Mouse (Mus musculus) heart, postnatal 0 days (tissue): ENCODE measurements around the gene B3gnt2. TPM values are rescaled to one million over a fixed set of nuclear protein-coding genes. Genes with fewer than 3 reads are reported as not detected.
A peak's percentile ranks its signal among the peaks of the same experiment; 100 is the strongest.

Experiments used
- ATAC-seq: fragments of 200-750 bp; cut with Nextera tagmentation; 2 replicates; pipeline ENCODE4 v1.8.0; 2017; ENCODE audit warnings: low read depth, moderate number of reproducible peaks, moderate library complexity; ENCODE audit not compliant: insufficient read depth
- DNase-seq: peaks from one replicate; pipeline ENCODE4 v3.0.0-alpha.2; 2016; ENCODE audit warnings: low spot score
- H3K27ac ChIP-seq: fragments of 300-500 bp; sonication (generic); 2 replicates; pipeline ENCODE4 v1.5.1; 2014; ENCODE audit warnings: low read depth, mild to moderate bottlenecking
- H3K27me3 ChIP-seq: fragments of 300-500 bp; sonication (generic); 2 replicates; pipeline ENCODE4 v1.6.1; 2014; ENCODE audit warnings: low read length, mixed read lengths; ENCODE audit not compliant: control insufficient read depth, insufficient read depth
- H3K36me3 ChIP-seq: fragments of 300-500 bp; sonication (generic); replicated peaks from 2 replicates; pipeline ENCODE4 v1.6.1; 2014; ENCODE audit warnings: low read length, mixed read lengths; ENCODE audit not compliant: control insufficient read depth, insufficient read depth
- H3K4me1 ChIP-seq: fragments of 300-500 bp; sonication (generic); 2 replicates; pipeline ENCODE4 v1.6.1; 2014; ENCODE audit warnings: antibody characterized with exemption; ENCODE audit not compliant: control insufficient read depth, insufficient read depth
- H3K4me2 ChIP-seq: fragments of 300-500 bp; sonication (generic); 2 replicates; pipeline ENCODE4 v1.6.1; 2014; ENCODE audit warnings: low read depth, mild to moderate bottlenecking, low read length, moderate library complexity
- H3K4me3 ChIP-seq: fragments of 300-500 bp; sonication (generic); 2 replicates; pipeline ENCODE4 v1.5.1; 2014; ENCODE audit warnings: low read depth, low read length
- H3K9ac ChIP-seq: fragments of 300-500 bp; sonication (generic); replicated peaks from 2 replicates; pipeline ENCODE4 v1.6.1; 2014; ENCODE audit warnings: low read depth, low read length, mixed read lengths
- H3K9me3 ChIP-seq: fragments of 300-500 bp; sonication (generic); replicated peaks from 2 replicates; pipeline ENCODE4 v1.6.1; 2016; ENCODE audit warnings: low read length; ENCODE audit not compliant: control insufficient read depth
- CTCF ChIP-seq: IDR thresholded peaks from 2 replicates; pipeline ENCODE4 v1.5.1; 2016; ENCODE audit warnings: antibody characterized with exemption, control low read depth, low read depth
- EP300 ChIP-seq: IDR thresholded peaks from 2 replicates; pipeline ENCODE4 v1.6.1; 2016; ENCODE audit warnings: antibody characterized with exemption, low read depth
- WGBS: fragments of 180-500 bp; shearing (Covaris S2); extraction: QIAGEN DNeasy Blood & Tissue Kit; methylation state at CpG from one replicate; pipeline ENCODE4 v1.1.7; 2014; 5-methylcytosine and 5-hydroxymethylcytosine counted together
- polyA plus RNA-seq: library from polyadenylated mRNA; unstranded; fragments of >200 nt; fragmentation: Nextera tagmentation; extraction: Ambion mirVana; gene quantifications from 2 replicates; pipeline ENCODE4 v1.2.1, GENCODE M21; 2015
- total RNA-seq: library from RNA; depleted of rRNA; stranded (reverse); fragments of >200 nt; gene quantifications from 2 replicates; pipeline ENCODE4 v1.2.3, GENCODE M21; 2014; ENCODE audit warnings: low replicate concordance

Gene B3gnt2
- total and polyA plus RNA-seq, 2 experiments from 2014 or later = 5.9 to 22.6 TPM

DNA sequence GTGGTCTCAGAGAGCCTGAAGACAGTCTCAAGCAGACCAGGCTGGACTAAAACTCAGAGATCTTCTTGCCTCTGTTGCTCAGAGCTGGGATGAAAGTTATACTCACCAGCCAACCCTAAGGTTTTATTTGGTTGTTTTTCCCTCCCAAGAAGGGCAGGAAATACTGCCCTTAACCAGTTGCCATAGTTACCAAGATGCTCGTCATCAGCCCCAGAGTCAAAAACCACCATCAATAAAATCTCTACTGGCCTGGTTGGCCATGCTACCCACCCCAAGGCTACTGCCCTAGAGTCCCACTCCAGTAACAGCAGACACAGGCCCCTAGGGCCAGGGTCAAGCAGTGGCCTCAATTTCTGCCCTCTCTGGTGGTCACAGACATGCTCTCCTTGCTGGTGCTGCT, 8.3 kb downstream of the B3gnt2 start:
- Histone ChIP-seq H3K4me2 (no peak overlapping the region), H3K9ac (no peak overlapping the region), H3K27me3 (no peaks in the 10 kb centered on the region), H3K4me1 (peaks cover 35% of the 10 kb centered on the region), H3K4me3 (no peak overlapping the region), H3K36me3 (no peaks in the 10 kb centered on the region), H3K9me3 (no peaks in the 10 kb centered on the region), H3K27ac (peak overlapping the region; percentile 3; the same call in 1 of the 2 replicates)
- TF ChIP-seq CTCF (no peak), EP300 (no peak)
- no peak for ATAC-seq
- no peak for DNase-seq
- 76% methylated on average over 1 of the region's 1 CpGs for WGBS

DNA sequence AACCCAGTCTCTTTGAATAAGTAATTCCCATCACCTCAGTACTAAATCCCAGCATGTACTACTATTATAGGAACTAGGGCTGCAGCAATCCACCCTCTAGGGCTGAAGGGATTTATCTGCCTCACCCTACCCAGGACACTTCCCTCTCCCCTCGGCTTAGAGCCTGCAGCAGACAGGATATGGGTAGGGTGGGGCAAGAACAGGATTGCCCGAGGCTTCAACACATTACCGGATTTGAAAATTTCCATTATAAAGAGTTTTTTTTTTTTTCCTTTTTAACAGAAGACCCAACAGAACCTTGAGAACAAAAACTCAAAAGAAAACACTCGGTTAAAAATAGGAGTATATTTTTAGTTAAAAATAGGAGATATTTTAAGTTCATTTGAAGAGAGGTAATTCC, 9.3 kb downstream of the B3gnt2 start:
- DNase-seq = no peak
- no peak for ATAC-seq
- Histone ChIP-seq H3K4me3 (no peak overlapping the region), H3K9me3 (no peaks in the 10 kb centered on the region), H3K27ac (peak overlapping the region; percentile 50), H3K36me3 (no peaks in the 10 kb centered on the region), H3K9ac (no peak overlapping the region), H3K4me1 (peaks cover 45% of the 10 kb centered on the region), H3K4me2 (no peak overlapping the region), H3K27me3 (no peaks in the 10 kb centered on the region)
- TF ChIP-seq CTCF (no peak), EP300 (no peak)
- WGBS = 40% methylated on average over 4 of the region's 4 CpGs

DNA sequence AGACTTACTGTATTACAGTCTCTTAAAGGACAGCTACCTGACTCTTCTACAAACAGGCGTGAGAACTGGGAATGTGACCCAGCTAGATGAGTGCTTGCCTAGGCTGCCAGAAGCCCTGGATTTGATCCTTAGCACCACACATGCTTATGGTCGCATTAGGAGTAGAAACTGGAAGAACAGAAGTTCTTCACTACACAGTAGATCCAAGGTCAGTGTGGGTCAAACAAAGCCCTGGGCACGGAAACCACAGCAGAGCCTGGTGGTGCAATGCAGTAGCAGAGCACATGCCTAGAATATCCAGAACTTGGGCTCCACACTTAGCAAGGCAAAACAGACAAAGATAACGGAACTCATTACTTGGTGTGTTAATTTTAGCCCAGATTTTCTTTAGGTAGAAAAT, 10.7 kb downstream of the B3gnt2 start:
- Histone ChIP-seq H3K27me3 (no peaks in the 10 kb centered on the region), H3K4me1 (peaks cover 55% of the 10 kb centered on the region), H3K27ac (peak overlapping the region; percentile 50), H3K9ac (no peak overlapping the region), H3K9me3 (no peaks in the 10 kb centered on the region), H3K36me3 (no peaks in the 10 kb centered on the region), H3K4me2 (no peak overlapping the region), H3K4me3 (no peak overlapping the region)
- 0 out of 2 replicates have a peak, but pooled peaks have one; percentile 24 for ATAC-seq
- WGBS = 45% methylated on average over 4 of the region's 4 CpGs
- TF ChIP-seq EP300 = no peak
- no peak for TF ChIP-seq CTCF
- DNase-seq = no peak

DNA sequence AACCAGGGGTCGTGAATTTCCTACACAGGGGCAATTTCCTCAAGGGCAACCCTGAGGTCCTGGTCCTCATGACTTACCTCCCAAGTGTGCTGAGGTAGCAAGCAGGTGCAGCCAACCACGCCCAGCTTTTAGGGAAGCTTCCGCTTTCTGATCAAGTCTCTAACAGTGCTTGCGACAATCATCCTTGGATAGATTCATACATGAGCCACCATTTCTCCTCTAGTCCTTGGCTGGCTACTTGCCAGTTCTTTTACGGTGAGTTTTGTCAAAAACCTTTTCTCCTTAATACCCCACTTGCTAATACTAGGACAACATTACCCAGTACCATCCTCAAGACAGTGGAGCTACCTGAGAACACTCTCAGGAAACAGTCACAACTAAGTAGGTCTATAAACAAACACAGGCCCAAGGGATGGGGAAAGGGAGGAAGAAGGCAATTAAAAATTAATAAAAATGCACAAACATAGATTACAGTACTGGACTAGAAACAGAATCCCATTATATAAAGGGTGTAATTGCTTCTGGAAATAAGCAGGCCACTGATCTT, 12.0 kb downstream of the B3gnt2 start:
- H3K4me1 ChIP-seq = peaks cover 61% of the 10 kb centered on the region
- no peaks in the 10 kb centered on the region for H3K36me3 ChIP-seq
- no peak overlapping the region for H3K4me3 ChIP-seq
- ATAC-seq = no peak
- DNase-seq = no peak
- no peaks in the 10 kb centered on the region for H3K9me3 ChIP-seq
- no peak overlapping the region for H3K4me2 ChIP-seq
- 64% methylated on average over 5 of the region's 5 CpGs for WGBS
- H3K27ac ChIP-seq = peak overlapping the region; percentile 61
- H3K9ac ChIP-seq = no peak overlapping the region
- TF ChIP-seq CTCF (no peak), EP300 (no peak)
- no peaks in the 10 kb centered on the region for H3K27me3 ChIP-seq

DNA sequence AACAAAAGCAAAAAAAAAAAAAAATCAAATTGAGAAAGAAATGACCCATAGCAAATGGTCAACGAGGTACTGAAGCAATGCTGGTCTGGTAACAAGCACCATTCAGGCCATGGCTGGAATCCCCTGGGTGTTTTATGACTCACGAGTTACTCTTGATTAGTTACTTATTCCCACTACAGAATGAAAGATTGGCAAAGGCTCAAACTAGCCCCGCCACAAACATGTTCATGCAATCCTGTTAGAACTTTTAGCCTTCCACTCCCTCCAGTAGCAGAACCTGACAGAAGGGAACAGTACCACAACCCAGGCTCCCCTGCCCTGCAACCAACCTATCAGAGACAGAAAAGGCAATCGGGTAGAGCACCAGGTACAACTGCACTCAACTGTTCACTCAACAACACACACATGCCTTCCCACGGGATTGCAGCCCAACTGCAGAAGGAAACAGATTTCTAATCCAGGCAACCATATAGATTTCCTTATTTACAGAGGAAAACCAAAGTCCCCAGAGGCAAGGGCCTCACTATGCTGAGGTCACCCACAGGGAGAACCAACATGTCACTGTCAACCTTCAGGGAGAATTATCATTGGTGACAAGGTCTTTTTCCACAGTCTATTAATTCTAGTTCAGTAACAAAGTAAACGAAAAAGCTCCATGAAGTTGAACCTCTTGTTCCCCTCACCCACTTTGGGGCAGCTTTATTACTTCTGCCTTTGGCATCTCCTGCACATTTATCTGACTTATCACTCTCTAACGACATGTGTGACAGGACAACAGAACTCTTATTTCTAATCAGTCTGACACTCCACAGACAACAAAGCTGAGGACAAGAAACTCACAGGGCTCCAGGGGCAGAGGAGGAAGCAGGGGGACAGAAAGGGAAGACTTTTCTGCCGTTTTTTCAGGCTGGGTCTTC, 12.8 kb downstream of the B3gnt2 start:
- WGBS = 28% methylated on average over 8 of the region's 8 CpGs
- H3K4me1 ChIP-seq = peaks cover 61% of the 10 kb centered on the region
- H3K36me3 ChIP-seq = no peaks in the 10 kb centered on the region
- 0 out of 2 replicates have a peak overlapping the region, but pooled peaks have one; percentile 4 for H3K4me2 ChIP-seq
- no peak overlapping the region for H3K4me3 ChIP-seq
- DNase-seq (peak; percentile 51), ATAC-seq (no peak)
- H3K9ac ChIP-seq = no peak overlapping the region
- H3K27ac ChIP-seq = peak overlapping the region; percentile 61
- TF ChIP-seq CTCF (no peak), EP300 (no peak)
- no peaks in the 10 kb centered on the region for H3K9me3 ChIP-seq
- no peaks in the 10 kb centered on the region for H3K27me3 ChIP-seq
